Mouse (Mus musculus) liver, embryonic 12.5 days (tissue): Measurements from ENCODE around the gene Unc79. TPM values are rescaled to one million over a fixed set of nuclear protein-coding genes. Genes with fewer than 3 reads are reported as not detected.

Experiments
- ATAC-seq: fragments of 200-750 bp; cut with Nextera tagmentation; 2 replicates; pipeline ENCODE4 v1.8.0; 2017; ENCODE audit warnings: moderate number of reproducible peaks, mild to moderate bottlenecking, moderate library complexity
- H3K27ac ChIP-seq: fragments of 300-500 bp; sonication (generic); 2 replicates; pipeline ENCODE4 v1.5.1; 2016; ENCODE audit warnings: mild to moderate bottlenecking
- H3K27me3 ChIP-seq: fragments of 300-500 bp; sonication (generic); replicated peaks from 2 replicates; pipeline ENCODE4 v1.6.1; 2016; ENCODE audit warnings: mild to moderate bottlenecking, moderate library complexity
- H3K36me3 ChIP-seq: fragments of 300-500 bp; sonication (generic); 2 replicates; pipeline ENCODE4 v1.6.1; 2016; ENCODE audit warnings: mild to moderate bottlenecking, moderate library complexity
- H3K4me1 ChIP-seq: fragments of 300-500 bp; sonication (generic); 2 replicates; pipeline ENCODE4 v1.6.1; 2016
- H3K4me2 ChIP-seq: fragments of 300-500 bp; sonication (generic); 2 replicates; pipeline ENCODE4 v1.6.1; 2016; ENCODE audit warnings: mild to moderate bottlenecking, moderate library complexity
- H3K4me3 ChIP-seq: fragments of 300-500 bp; sonication (generic); 2 replicates; pipeline ENCODE4 v1.5.1; 2016; ENCODE audit warnings: mild to moderate bottlenecking, moderate library complexity
- H3K9ac ChIP-seq: fragments of 300-500 bp; sonication (generic); 2 replicates; pipeline ENCODE4 v1.6.1; 2016; ENCODE audit warnings: mild to moderate bottlenecking, moderate library complexity
- H3K9me3 ChIP-seq: fragments of 300-500 bp; sonication (generic); replicated peaks from 2 replicates; pipeline ENCODE4 v1.6.1; 2016; ENCODE audit warnings: mild to moderate bottlenecking, moderate library complexity
- WGBS: fragments of 180-500 bp; shearing (Covaris S2); methylation state at CpG from one replicate; pipeline ENCODE4 v1.1.7; 2016; ENCODE audit not compliant: insufficient replicate concordance; 5-methylcytosine and 5-hydroxymethylcytosine counted together
- polyA plus RNA-seq: library from polyadenylated mRNA; unstranded; fragments of >200 nt; fragmentation: Nextera tagmentation; extraction: Ambion mirVana; gene quantifications from 2 replicates; pipeline ENCODE4 v1.2.1, GENCODE M21; 2016

Gene Unc79
- polyA plus RNA-seq: 0.04 TPM in 1 of 2 replicates, not detected in the other

- Histone ChIP-seq H3K27ac (no peak within 1 kb of the TSS), H3K4me3 (peak within 1 kb of the TSS; percentile 46), H3K36me3 (no peaks in the 10 kb centered on the region), H3K4me1 (no peaks in the 10 kb centered on the region), H3K27me3 (peaks cover 37% of the 10 kb centered on the region), H3K9ac (no peak within 1 kb of the TSS), H3K4me2 (peak within 1 kb of the TSS; percentile 69), H3K9me3 (no peaks in the 10 kb centered on the region)
- under 1% methylated on average over 48 of the region's 48 CpGs for WGBS
- ATAC-seq: peak; percentile 32; the same call in 1 of the 2 replicates
These were observed at the start of gene Unc79 for GRCm38 (mm10) chr12:102948778-102949394. Gene Unc79, plus strand, starts transcription at chr12:102948859.

DNA sequence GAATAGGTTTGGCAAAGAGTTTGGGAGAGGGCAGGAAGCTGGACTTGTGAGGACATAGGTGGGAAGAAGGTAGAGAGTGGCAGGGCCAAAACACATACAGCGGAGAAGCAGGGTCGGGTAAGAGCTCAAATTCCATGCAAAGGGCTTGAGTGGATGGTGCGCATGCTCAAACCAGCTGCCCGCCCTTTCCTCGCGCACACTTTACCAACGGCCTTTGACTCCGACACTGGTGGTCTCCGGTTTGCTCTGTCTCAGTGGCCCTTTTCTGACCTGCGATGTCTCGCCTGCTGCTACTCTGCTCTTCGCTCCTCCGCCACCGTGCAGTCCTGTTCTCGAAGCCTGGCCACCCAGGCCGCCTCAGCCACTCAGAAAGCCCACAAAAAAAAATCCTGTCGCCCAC lies 49.6 kb upstream of the Unc79 start, which contains the start of gene Cox8c:
Gene Cox8c (plus strand): TSS at position 226 of the 400 bp plus-strand sequence.
- H3K27ac ChIP-seq: no peak within 1 kb of the TSS
- H3K4me1 ChIP-seq: no peaks in the 10 kb centered on the region
- H3K9ac ChIP-seq: no peak within 1 kb of the TSS
- 78% methylated on average over 17 of the region's 17 CpGs for WGBS
- H3K4me3 ChIP-seq: no peak within 1 kb of the TSS
- H3K27me3 ChIP-seq: no peaks in the 10 kb centered on the region
- H3K4me2 ChIP-seq: no peak within 1 kb of the TSS
- no peaks in the 10 kb centered on the region for H3K36me3 ChIP-seq
- no peaks in the 10 kb centered on the region; the same call in 1 of the 2 replicates for H3K9me3 ChIP-seq
- ATAC-seq: no peak

- no peaks in the 10 kb centered on the region for H3K36me3 ChIP-seq
- no peak overlapping the region for H3K4me2 ChIP-seq
- no peaks in the 10 kb centered on the region for H3K9me3 ChIP-seq
- H3K4me1 ChIP-seq: no peaks in the 10 kb centered on the region
- no peak overlapping the region for H3K4me3 ChIP-seq
- no peak overlapping the region for H3K27ac ChIP-seq
- H3K27me3 ChIP-seq: no peaks in the 10 kb centered on the region
- no peak overlapping the region for H3K9ac ChIP-seq
- ATAC-seq: no peak
- 26% methylated on average over 3 of the region's 3 CpGs for WGBS
These were observed 40.5 kb upstream of the Unc79 start for GRCm38 (mm10) chr12:102908191-102908590.

- 71% methylated on average over 2 of the region's 2 CpGs for WGBS
- no peak for ATAC-seq
- no peaks in the 10 kb centered on the region for H3K9me3 ChIP-seq
- no peaks in the 10 kb centered on the region for H3K27me3 ChIP-seq
- no peak overlapping the region for H3K27ac ChIP-seq
- no peak overlapping the region for H3K4me3 ChIP-seq
- H3K4me2 ChIP-seq: no peak overlapping the region
- no peak overlapping the region for H3K9ac ChIP-seq
- no peaks in the 10 kb centered on the region for H3K4me1 ChIP-seq
- no peaks in the 10 kb centered on the region for H3K36me3 ChIP-seq
These were observed 32.6 kb upstream of the Unc79 start for GRCm38 (mm10) chr12:102916073-102916472.

- Histone ChIP-seq H3K9me3 (no peaks in the 10 kb centered on the region), H3K27ac (no peak overlapping the region), H3K9ac (no peak overlapping the region), H3K4me2 (no peak overlapping the region), H3K4me1 (no peaks in the 10 kb centered on the region), H3K36me3 (no peaks in the 10 kb centered on the region), H3K4me3 (no peak overlapping the region), H3K27me3 (no peaks in the 10 kb centered on the region)
- 60% methylated on average over 4 of the region's 4 CpGs for WGBS
- no peak for ATAC-seq
These were observed 18.9 kb upstream of the Unc79 start for GRCm38 (mm10) chr12:102929764-102930163.

DNA sequence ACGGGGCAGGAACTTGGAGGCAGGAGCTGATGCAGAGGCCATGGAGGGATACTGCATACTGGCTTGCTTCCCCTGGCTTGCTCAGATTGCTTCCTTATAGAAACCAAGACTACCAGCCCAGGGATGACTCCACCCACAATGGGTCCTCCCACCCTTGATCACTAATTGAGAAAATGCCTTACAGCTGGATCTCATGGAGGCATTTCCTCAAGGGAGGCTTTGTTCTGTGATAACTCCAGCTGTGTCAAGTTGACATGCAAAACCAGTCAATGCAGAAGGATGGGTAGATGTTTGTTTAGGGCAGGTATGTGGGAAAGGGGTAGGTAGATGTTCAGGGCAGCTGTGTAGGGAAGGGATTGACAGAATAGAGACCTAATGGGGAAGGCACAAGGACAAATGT lies 18.3 kb upstream of the Unc79 start:
- no peaks in the 10 kb centered on the region for H3K9me3 ChIP-seq
- H3K9ac ChIP-seq: no peak overlapping the region
- no peak overlapping the region for H3K4me2 ChIP-seq
- no peak for ATAC-seq
- WGBS: 56% methylated on average over 1 of the region's 1 CpGs
- no peaks in the 10 kb centered on the region for H3K36me3 ChIP-seq
- no peaks in the 10 kb centered on the region for H3K27me3 ChIP-seq
- no peak overlapping the region for H3K27ac ChIP-seq
- H3K4me1 ChIP-seq: no peaks in the 10 kb centered on the region
- H3K4me3 ChIP-seq: no peak overlapping the region

- H3K36me3 ChIP-seq: no peaks in the 10 kb centered on the region
- no peak overlapping the region for H3K4me2 ChIP-seq
- no peaks in the 10 kb centered on the region for H3K4me1 ChIP-seq
- ATAC-seq: no peak
- no peaks in the 10 kb centered on the region for H3K9me3 ChIP-seq
- no peaks in the 10 kb centered on the region for H3K27me3 ChIP-seq
- whole genome bisulfite sequencing: 67% methylated on average over 7 of the region's 7 CpGs
- H3K27ac ChIP-seq: no peak overlapping the region
- no peak overlapping the region for H3K4me3 ChIP-seq
- H3K9ac ChIP-seq: no peak overlapping the region
These were observed 17.9 kb upstream of the Unc79 start for GRCm38 (mm10) chr12:102930789-102931188.

GRCm38 (mm10) chr12:102935892-102936291 lies 12.8 kb upstream of the Unc79 start:
- no peak overlapping the region for H3K9ac ChIP-seq
- WGBS: 38% methylated on average over 1 of the region's 1 CpGs
- H3K4me3 ChIP-seq: no peak overlapping the region
- H3K27ac ChIP-seq: no peak overlapping the region
- no peaks in the 10 kb centered on the region for H3K9me3 ChIP-seq
- H3K4me2 ChIP-seq: no peak overlapping the region
- no peaks in the 10 kb centered on the region for H3K27me3 ChIP-seq
- H3K36me3 ChIP-seq: no peaks in the 10 kb centered on the region
- ATAC-seq: no peak
- H3K4me1 ChIP-seq: no peaks in the 10 kb centered on the region

DNA sequence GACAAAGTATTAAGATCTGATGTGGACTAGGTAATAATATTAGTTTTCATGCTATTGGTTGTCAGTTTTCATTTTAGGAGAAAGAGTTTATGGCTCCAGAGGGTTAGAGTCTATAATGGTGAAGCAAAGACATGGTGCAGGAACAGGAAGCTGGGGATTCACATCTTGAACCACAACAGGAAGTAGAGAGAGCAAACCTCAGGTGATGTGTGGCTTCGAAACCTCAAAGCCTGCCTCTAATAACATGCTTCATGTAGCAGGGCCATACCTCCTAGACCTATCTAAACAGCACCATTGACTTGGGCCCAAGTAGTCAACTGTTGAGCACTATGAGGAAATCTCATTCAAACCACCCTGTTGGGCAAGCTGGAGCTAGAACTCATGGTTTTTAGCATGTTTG lies 3.1 kb upstream of the Unc79 start:
- no peak overlapping the region for H3K27ac ChIP-seq
- H3K4me1 ChIP-seq: no peaks in the 10 kb centered on the region
- no peak overlapping the region for H3K9ac ChIP-seq
- H3K4me2 ChIP-seq: no peak overlapping the region
- H3K27me3 ChIP-seq: peaks cover 37% of the 10 kb centered on the region
- no peaks in the 10 kb centered on the region for H3K9me3 ChIP-seq
- H3K4me3 ChIP-seq: no peak overlapping the region
- H3K36me3 ChIP-seq: no peaks in the 10 kb centered on the region
- WGBS: 57% methylated on average over 1 of the region's 1 CpGs
- ATAC-seq: no peak

DNA sequence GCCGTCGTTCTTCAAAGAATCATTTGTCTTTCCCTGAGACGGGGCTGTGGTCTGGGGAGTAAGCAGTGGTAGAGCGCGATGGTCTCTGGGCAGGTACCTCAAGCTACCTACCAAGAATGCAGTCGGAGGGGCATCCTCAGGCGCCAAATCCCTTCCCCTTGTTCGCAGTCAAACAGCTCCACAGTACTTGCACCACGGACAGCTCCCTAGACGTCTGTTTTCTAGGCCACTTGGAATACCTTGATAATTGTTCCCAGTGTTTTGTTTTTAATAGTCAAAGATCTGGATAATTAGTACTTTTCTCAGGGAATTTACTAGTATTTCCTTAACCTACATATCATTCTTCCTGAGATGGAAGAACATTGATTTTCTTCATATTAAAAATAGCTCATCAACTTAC lies 833 bp upstream of the Unc79 start:
- WGBS: 22% methylated on average over 10 of the region's 10 CpGs
- H3K36me3 ChIP-seq: no peaks in the 10 kb centered on the region
- H3K4me1 ChIP-seq: no peaks in the 10 kb centered on the region

GRCm38 (mm10) chr12:102949395-102950208 lies 943 bp downstream of the Unc79 start:
- no peak for ATAC-seq
- Histone ChIP-seq H3K27me3 (peaks cover 37% of the 10 kb centered on the region), H3K9ac (no peak overlapping the region), H3K36me3 (no peaks in the 10 kb centered on the region), H3K4me3 (peak overlapping the region; percentile 46), H3K4me1 (no peaks in the 10 kb centered on the region), H3K9me3 (no peaks in the 10 kb centered on the region), H3K27ac (no peak overlapping the region), H3K4me2 (peak overlapping the region; percentile 69)
- WGBS: 2% methylated on average over 42 of the region's 42 CpGs

More for the DNA sequence above, 833 bp upstream of the Unc79 start:
- H3K27me3 ChIP-seq: peaks cover 37% of the 10 kb centered on the region
- no peak overlapping the region for H3K9ac ChIP-seq
- no peaks in the 10 kb centered on the region for H3K9me3 ChIP-seq
- no peak for ATAC-seq
- no peak overlapping the region for H3K4me3 ChIP-seq
- no peak overlapping the region for H3K4me2 ChIP-seq
- no peak overlapping the region for H3K27ac ChIP-seq

GRCm38 (mm10) chr12:102960051-102960775 lies 11.6 kb downstream of the Unc79 start:
- no peak overlapping the region for H3K4me2 ChIP-seq
- H3K27me3 ChIP-seq: no peaks in the 10 kb centered on the region
- ATAC-seq: no peak
- no peaks in the 10 kb centered on the region for H3K36me3 ChIP-seq
- H3K4me3 ChIP-seq: no peak overlapping the region
- WGBS: 75% methylated on average over 7 of the region's 7 CpGs
- H3K4me1 ChIP-seq: no peaks in the 10 kb centered on the region
- H3K9ac ChIP-seq: no peak overlapping the region
- no peaks in the 10 kb centered on the region for H3K9me3 ChIP-seq
- no peak overlapping the region for H3K27ac ChIP-seq
